Mouse (Mus musculus): ENCODE data around the gene Slc5a4b. TPM values are rescaled to one million over a fixed set of nuclear protein-coding genes. Genes with fewer than 3 reads are reported as not detected.

The Slc5a4b gene
- total RNA-seq, 1 experiment from 2014 or later: not detected

DNA sequence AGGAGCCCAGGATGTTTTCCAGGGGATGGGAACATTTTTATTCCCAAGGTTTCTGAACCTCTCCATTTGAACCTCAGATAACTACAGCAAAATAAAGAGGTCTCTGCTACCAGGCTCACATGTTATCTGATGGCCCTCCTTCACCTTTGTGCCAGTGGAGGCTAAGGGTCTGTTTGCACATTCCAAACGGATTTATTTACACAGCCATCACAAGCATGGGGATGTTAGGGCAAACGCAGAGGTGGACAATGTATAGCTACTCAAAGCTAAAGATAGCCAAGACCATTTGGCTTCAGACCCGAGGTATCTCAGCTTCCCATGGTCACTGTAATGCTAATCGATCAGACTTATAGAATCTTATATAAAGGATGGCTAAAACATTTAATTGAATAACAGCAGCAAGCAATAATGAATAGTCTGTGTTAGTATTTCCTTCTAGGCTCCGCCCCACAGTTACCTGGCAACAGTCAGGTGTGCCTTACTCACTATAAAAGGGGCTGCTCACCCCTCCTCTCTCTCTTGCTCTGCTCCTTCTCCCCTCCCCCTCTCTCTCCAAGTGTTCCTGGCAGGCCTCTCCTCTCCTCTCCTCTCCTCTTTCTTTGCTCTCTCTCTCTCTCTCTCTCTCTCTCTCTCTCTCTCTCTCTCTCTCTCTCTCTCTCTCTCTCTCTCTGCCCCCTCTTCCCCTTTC is 63.4 kb downstream of the Slc5a4b start:
- no peak for ATAC-seq (replicated peaks; ENCODE audit: insufficient number of reproducible peaks, low FRiP score, low TSS enrichment, poor library complexity, severe bottlenecking)

DNA sequence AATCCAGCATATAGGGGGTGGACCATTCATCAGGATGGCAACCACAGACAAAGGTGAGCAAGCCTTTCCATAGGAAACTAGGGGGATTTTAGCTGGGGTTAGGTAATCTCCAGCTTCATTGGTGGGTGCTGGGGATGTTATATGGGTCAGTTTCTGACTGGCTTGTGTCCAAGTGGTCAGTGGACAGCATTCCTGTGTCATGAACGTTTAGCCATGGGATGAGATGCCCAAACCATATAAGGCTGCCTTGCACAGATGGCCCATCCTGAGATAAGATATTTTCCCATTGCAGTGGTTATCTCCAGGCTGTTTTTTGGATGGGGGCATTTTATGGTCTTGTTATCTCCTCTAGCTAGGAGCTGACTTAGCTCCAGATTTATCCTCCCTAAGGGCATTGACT is 64.0 kb downstream of the Slc5a4b start:
- no peak for ATAC-seq (replicated peaks; ENCODE audit: insufficient number of reproducible peaks, low FRiP score, low TSS enrichment, poor library complexity, severe bottlenecking)

DNA sequence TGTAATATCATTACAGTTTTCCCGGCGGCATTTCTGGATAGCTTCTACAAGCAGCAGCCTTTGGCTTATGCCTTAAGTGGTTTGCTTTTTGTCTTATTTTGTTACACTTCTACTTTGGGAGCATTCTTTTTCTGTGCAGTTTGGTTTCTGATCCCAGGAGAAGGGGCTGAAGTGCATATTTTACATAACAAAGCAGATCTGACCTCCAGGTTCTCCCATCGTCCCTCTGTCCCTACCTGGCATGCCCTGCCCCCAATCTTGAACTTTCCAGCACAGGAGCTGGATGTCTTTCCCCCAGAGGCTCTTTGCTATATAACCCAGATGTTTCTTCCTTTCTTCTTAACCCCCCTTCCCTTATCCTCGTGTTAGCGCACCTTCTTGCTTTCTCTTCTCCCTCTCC is 65.4 kb downstream of the Slc5a4b start:
- no peak for ATAC-seq (replicated peaks; ENCODE audit: insufficient number of reproducible peaks, low FRiP score, low TSS enrichment, poor library complexity, severe bottlenecking)

DNA sequence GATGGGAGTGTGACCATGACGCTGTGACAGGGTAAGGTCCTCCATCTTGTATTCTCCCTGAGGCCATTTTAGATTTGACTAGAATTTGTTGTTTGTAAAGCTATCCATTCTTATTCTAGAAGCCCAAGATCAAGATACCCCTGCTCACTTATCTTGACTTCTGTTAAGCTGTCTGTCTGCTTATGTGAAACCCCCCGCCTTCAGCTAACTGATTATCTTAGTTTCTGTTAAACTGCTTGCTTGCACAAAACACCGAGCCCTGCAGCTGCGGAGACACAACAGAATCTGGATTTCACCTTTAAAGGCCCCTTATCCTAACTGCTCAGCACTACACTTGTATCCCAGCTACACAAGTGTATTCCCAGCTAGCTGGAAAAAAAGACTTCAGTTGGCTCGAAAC is 73.8 kb downstream of the Slc5a4b start:
- ATAC-seq (replicated peaks; ENCODE audit: insufficient number of reproducible peaks, low FRiP score, low TSS enrichment, poor library complexity, severe bottlenecking): no peak

DNA sequence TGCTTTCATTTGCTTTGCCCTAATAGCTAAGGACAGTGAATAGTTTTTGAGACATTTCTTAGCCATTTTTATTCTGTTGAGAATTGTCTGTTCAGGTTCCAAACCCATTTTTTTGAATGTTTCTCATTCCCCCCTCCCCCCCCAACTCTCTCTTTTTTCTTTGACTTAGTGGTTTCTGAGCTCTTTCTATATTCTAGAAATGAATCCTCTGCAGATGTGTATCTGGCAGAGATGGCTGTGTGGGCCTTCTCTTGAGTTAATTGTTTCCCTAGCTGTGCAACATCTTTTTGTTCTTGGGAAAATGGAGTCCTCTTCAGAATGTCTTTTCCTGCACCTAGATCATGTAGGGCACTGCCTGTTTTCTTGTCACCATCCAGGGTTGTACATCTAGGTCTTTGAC is 75.5 kb downstream of the Slc5a4b start:
- no peak for ATAC-seq (replicated peaks; ENCODE audit: insufficient number of reproducible peaks, low FRiP score, low TSS enrichment, poor library complexity, severe bottlenecking)

DNA sequence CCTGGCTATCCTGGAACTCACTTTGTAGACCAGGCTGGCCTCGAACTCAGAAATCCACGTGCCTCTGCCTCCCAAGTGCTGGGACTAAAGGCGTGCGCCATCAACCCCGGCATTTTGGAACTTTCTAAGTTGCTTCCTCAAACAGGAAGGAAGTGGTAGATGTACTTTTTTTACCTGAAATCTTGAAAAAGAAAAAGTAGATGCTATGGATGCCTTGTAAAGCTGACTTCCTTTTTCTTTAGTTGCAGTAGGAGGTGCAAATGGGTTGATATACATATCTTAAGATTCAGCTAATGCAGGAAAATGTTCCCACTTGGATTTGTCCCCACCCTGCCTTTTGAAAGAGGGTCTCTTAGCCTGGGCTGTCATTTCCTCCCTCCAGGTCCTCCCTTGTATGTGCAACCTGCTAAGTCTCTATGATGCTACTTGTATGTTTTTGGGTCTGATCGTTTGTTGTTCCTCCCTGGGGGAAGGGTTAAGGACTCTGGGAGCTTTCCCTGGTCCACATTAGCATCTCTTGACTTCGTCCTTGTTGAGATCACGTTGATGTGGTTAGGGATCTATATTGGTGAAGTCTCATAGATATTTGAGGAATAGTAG is 76.7 kb downstream of the Slc5a4b start:
- no peak for ATAC-seq (replicated peaks; ENCODE audit: insufficient number of reproducible peaks, low FRiP score, low TSS enrichment, poor library complexity, severe bottlenecking)

DNA sequence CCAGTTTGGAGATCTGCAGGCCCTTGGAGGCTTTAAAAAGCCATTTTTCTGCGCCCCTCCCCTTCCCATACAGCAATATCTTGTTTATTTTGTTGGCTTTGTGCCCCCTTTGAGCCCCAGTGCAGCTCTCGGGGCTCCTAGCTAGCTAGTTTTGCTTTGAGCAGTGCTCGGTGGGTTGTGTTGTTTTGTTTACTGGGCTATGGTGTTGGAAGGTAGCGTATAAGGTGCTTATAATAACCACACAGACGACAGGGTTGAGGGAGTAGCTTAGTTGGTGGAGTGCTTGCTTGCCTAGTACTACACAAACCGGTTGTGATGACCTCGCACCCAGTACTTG is 77.7 kb downstream of the Slc5a4b start:
- no peak for ATAC-seq (replicated peaks; ENCODE audit: insufficient number of reproducible peaks, low FRiP score, low TSS enrichment, poor library complexity, severe bottlenecking)

DNA sequence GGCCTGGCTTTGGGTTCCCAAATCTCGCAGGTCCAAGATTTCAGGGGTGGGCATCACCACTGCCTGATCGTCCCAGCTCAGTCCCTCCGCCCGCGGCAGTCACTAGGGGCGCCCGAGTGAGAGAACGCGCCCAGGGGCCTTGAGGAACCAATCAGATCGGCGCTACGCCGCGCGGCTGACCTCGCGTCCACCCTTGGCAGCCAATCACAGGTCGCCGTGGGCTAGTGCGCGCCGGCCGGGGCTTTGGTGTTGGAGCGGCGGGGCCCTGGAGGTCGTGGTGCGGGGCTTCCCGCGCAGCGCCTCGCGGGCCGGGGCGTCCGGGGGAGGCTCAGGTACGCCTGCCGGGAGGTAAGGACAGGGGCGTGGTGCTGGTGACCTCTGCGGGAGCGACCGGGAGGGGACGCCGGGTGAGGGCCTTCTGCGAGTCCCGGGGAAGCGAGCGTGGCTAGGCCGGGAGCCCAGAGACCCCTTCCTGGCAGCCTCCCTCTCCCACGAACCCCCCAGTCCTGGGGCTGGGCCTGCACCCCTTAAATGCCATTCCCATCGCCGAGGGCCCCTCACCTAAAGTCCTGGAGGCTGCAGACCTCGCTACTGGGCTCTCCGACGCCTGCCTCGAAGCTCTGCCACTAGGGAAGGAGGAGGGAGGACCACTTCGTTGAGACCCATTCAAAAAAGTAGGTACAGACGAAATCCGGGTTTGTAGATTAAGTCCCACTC is 78.2 kb downstream of the Slc5a4b start, which contains the start of gene Zfp280b:
Gene Zfp280b (plus strand): TSS at position 249 of the 717 bp plus-strand sequence.
- peak; percentile 99 for ATAC-seq (replicated peaks; ENCODE audit: insufficient number of reproducible peaks, low FRiP score, low TSS enrichment, poor library complexity, severe bottlenecking)

DNA sequence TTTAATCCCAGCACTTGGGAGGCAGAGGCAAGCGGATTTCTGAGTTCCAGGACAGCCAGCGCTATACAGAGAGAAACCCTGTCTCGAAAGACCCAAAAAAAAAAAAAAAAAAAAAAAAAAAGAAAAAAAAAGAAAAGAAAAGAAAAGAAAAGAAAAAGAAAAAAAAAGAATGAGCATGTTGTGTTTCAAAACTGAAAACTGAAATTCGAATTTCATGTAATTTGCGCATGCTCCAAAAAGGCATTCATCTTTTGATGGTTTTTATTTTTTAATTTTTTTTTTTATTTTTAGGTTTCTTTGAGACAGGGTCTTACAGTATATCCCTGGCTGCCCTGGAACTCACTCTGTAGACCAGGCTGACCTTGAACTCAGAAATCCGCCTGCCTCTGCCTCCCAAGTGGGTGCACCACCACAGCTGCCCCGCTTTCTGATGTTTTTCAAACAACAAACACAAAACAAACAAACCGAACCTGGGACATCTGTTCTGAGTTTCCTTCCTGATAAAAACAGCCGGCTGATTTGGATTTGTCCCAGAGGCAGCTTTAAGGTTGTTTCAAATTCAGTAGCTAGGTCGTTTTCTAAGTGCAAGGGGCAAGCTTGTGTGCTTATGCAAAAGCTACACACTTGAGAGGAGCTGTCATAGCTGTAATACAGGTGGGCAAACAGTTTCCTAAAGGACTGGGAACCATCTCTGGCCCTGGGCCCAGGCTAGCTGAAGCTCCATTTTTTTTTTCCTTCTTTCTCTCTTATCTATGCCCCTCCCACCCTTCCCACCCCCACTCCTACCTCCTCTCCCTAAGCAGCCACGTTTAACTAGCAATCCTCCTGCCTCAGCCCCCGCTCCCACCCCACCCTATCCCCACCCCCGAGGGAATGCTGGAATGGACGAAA is 79.0 kb downstream of the Slc5a4b start:
- ATAC-seq (replicated peaks; ENCODE audit: insufficient number of reproducible peaks, low FRiP score, low TSS enrichment, poor library complexity, severe bottlenecking): no peak

DNA sequence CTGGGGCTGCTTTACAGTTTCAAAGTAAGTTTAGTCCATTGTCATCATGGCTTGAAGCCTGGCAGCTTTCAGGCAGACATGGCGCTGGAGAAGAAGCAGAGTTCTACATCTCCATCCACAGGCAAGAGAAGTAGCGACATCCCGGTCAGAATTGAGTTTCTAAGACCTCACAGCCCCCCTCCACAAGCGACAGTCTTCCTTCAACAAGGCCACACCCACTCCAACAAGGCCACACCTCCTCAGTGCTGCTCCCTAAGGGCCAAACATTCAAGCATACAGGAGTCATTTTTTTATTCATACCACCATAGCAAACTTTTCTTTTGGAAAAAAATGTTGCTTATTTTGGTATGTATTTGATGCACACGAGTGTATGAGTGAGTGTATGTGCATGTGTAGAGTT is 80.3 kb downstream of the Slc5a4b start:
- ATAC-seq (replicated peaks; ENCODE audit: insufficient number of reproducible peaks, low FRiP score, low TSS enrichment, poor library complexity, severe bottlenecking): no peak

DNA sequence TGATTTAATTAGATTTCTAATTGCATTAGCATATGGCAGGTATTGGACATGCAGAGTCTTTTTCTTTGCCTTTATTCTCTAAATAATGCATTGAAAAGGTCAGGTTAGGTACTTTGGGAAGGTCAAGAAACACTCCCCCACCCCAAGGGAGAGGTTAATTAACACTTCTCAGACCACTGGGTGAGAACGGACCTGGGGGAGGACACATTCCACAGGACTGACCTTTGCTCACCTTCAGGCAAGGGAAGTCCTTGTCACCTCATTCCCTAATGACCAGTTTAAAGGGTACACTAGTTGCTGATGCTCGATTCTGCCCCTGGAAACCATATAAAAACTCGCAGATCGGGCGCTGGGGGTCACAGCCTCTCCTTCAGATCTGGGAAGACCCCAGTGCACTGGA is 81.5 kb downstream of the Slc5a4b start:
- ATAC-seq (replicated peaks; ENCODE audit: insufficient number of reproducible peaks, low FRiP score, low TSS enrichment, poor library complexity, severe bottlenecking): no peak

DNA sequence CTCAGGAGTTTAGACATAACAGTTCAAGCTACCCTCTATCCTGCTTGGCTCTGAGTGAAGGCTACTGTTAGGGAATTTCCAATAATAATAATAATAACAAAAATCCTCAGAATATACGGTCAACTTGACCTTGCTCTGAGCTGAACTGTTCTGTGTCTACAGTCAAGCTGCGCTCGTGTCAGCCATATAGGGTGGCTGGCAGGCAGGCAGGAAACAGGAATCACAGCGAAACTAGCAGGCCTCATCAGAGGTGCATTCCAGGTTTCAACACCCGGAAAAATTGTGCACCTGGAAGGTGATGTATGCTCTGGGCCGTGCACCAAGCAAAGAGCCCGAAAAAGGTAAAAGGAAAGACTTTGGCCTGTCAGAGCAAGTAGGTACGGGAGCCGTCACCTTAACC is 82.4 kb downstream of the Slc5a4b start:
- no peak for ATAC-seq (replicated peaks; ENCODE audit: insufficient number of reproducible peaks, low FRiP score, low TSS enrichment, poor library complexity, severe bottlenecking)

DNA sequence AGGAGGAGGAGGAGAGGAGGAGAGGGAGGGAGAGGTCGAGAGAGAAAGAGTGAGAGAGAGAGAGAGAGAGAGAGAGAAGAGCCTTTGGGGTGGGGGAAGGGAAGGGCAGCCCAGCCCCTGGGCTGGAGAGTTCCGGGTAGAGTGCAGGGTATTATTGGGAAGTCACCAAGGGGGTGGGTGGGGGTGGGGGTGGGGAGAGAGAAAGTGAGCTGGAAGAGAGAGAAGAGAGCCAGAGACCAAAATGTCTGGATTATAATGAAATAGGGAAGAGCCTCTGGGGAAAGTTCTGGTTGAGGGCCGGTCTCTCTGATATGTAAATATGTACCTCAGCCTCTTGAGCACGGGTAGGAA is 82.8 kb downstream of the Slc5a4b start:
- no peak for ATAC-seq (replicated peaks; ENCODE audit: insufficient number of reproducible peaks, low FRiP score, low TSS enrichment, poor library complexity, severe bottlenecking)

DNA sequence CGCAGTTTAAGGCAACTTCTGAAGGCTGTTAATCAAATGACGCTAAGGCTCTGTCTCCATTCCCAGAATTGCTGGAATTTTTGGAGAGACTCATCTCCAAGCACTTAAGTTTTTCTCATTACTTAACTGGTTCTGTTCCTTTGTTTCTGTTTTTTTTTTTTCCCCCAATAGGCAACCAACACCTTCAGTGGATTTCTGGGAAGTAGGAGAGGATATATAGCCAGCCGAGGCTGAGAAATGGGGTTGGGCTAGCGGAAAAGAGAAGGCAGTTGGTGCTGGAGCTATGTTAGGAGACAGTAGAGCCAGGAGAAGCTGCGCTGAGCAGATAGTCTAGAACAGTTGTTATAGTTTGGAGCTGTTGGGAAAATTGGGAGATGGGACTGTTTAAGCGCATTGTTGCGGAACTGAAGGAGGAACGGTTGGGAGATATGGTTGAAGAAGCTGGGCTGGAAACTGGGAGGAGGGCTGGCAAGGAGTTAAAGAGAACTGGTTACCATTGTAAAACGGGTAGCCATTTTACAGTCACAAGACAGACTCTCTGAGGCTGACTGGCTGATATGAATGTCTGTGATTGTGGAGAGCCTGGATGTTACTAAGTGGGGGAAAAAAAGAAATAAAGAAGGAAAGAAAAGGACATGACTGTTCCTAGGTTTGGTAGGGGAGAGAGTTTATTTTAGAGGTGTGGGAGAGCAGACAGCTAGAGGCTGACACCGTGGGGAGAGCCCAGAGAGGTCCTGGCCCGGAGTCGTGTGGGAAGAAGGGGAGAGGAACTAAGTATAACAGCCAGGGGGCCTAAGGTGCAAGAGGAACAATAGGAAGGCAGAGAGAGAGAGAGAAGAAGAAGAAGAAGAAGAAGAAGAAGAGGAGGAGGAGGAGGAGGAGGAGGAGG is 83.4 kb downstream of the Slc5a4b start:
- no peak for ATAC-seq (replicated peaks; ENCODE audit: insufficient number of reproducible peaks, low FRiP score, low TSS enrichment, poor library complexity, severe bottlenecking)

DNA sequence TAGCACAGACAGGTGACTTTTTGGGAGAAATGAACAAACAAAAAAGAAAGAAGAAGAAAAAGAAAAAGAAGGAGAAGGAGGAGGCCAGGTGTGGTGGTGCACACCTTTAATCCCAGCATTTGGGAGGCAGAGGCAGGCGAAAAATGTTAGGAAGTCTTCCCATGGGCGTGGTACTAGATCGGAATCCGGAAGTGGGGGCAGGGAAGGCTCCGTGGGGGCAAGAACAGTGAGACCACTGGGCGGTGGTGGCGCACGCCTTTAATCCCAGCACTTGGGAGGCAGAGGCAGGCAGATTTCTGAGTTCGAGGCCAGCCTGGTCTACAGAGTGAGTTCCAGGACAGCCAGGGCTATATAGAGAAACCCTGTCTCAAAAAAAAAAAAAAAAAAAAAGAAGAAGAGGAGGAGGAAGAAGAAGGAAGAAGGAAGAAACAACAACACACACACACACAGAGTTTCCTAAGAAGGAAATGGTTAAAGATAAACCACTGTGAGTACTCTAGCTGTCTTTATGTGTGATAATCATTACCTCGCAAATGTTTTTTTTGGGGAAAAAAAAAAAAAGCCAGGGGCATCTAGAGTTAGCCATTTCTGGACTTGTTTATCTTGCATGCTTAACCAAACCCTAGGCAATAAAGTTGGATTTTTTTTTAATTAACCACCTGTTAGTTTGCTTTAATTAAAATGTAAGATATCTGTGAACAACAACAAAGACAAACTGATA is 85.1 kb downstream of the Slc5a4b start:
- no peak for ATAC-seq (replicated peaks; ENCODE audit: insufficient number of reproducible peaks, low FRiP score, low TSS enrichment, poor library complexity, severe bottlenecking)

DNA sequence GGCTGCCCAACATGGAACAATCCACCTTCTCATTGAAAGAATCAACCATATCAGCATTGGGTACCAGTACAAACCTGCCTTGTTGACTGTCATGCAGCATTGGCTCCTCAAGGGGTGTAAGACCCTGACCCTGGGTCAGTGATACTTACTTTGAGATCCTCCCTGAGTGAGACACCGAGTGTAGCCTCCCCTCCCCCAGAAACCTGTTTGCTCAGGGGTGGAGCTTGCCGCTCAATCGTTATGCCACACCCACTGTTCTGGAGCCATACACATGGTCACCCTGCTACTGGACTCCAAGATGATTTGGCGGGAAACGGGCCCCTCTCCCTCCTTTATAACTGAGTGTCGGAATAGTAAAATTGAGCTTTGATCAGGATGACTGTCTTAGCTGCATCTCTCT is 86.8 kb downstream of the Slc5a4b start:
- ATAC-seq (replicated peaks; ENCODE audit: insufficient number of reproducible peaks, low FRiP score, low TSS enrichment, poor library complexity, severe bottlenecking): no peak

DNA sequence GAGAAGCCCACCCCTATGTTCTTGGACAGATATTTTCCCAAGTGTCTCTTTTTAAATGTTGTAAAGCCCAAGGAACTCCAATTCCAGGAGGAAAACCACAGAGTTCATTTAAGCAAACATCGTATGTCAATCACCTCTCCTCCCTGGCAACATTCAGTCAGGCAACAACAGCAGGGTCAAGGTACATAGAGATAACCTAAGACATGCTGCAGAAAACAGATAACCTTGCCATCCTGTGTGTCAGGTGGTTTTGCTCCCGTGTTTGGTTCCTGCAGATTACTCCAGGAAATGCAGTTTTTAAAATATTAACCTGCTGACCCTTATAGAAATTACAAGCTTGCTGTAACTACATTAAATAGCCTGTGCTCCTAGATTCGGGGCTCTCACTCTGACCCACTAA is 89.0 kb downstream of the Slc5a4b start:
- ATAC-seq (replicated peaks; ENCODE audit: insufficient number of reproducible peaks, low FRiP score, low TSS enrichment, poor library complexity, severe bottlenecking): no peak

DNA sequence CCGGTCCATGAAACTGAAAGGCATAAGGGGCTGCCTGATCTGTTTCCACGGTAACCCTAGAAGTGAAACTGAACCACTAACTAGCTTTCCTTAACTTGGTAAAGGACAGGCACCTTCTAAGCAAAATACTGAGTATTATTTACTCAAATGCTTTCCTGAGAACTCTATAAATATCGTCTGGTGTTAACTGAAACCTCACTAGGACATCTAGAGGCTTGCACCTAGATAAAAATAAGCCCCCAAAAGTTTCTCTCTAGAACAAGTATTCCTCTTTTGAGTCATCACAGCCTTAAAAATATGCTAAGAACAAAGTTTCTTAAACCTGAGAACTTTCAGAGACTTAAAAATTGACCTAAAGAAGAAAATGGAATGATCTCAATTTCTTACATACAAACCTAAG is 93.9 kb downstream of the Slc5a4b start:
- ATAC-seq (replicated peaks; ENCODE audit: insufficient number of reproducible peaks, low FRiP score, low TSS enrichment, poor library complexity, severe bottlenecking): no peak
